Mouse (Mus musculus) thymus, adult 2 months (tissue): ENCODE results near the gene Pde6d.

Source experiments
- CTCF ChIP-seq: fragments of 200-500 bp; IDR thresholded peaks from 2 replicates; pipeline ENCODE4 v1.5.1; 2012; ENCODE audit warnings: mild to moderate bottlenecking, control low read depth, low read length, moderate library complexity, borderline replicate concordance; ENCODE audit not compliant: control insufficient read depth, poor library complexity, insufficient read depth; ENCODE audit errors: extremely low read depth
- POLR2A ChIP-seq: fragments of 200-500 bp; IDR thresholded peaks from 2 replicates; pipeline ENCODE4 v1.6.1; 2012; ENCODE audit warnings: mild to moderate bottlenecking, low read length, control low read depth, moderate library complexity; ENCODE audit not compliant: control insufficient read depth, poor library complexity, insufficient read depth; ENCODE audit errors: extremely low read depth

DNA sequence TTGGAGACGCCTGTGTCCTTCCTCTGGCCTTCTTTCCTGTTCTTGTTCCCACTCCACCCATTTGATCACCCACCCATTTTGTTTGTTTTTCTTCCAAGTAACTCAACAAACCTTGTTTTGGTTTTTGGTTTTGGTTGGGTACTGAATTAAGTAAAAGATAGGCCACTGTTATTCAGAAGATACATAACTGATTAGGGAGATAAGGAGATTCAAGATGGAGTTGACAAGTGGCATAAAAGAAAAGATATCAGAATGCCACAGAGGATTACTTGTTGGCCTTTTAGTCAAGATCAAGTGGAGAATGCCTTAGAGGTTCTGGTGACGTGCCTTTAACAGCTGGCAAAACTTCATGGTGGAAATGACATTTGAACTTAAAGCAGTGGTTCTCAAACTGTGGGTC lies 1.3 kb upstream of the Pde6d start:
- TF ChIP-seq CTCF (no peak), POLR2A (no peak)
